Mouse (Mus musculus): ENCODE measurements around the gene Barhl2. TPM values are rescaled to one million over a fixed set of nuclear protein-coding genes. Genes with fewer than 3 reads are reported as not detected.

Gene Barhl2
- total and polyA plus RNA-seq, 3 experiments: not detected

GRCm38 (mm10) chr5:106464336-106465128, 6.6 kb upstream of the Barhl2 start:
- H3K9me3 ChIP-seq (replicated peaks; ENCODE audit: insufficient read depth, low read length): no peaks in the 10 kb centered on the region

GRCm38 (mm10) chr5:106463661-106464191, 5.8 kb upstream of the Barhl2 start:
- Histone ChIP-seq H3K36me3 (ENCODE audit: control insufficient read depth in 1 of 2, insufficient read depth in 2 of 2, low read length in 2 of 2) (no peaks in the 10 kb centered on the region), H3K27me3 (ENCODE audit: control insufficient read depth in 1 of 2, insufficient read depth in 2 of 2, low read length in 2 of 2) (no peaks in the 10 kb centered on the region), H3K4me3 (ENCODE audit: control insufficient read depth in 1 of 2, insufficient read depth in 1 of 2, low read depth in 2 of 2, low read length in 2 of 2) (no peak overlapping the region), H3K4me1 (ENCODE audit: control insufficient read depth in 1 of 2, insufficient read depth in 2 of 2, low read length in 2 of 2) (no peaks in the 10 kb centered on the region), H3K9me3 (replicated peaks; ENCODE audit: insufficient read depth, low read length) (no peaks in the 10 kb centered on the region), H3K27ac (ENCODE audit: control insufficient read depth, low read depth, low read length) (no peak overlapping the region), H3K9ac (ENCODE audit: control insufficient read depth, low read depth, low read length, poor library complexity, severe bottlenecking) (no peak overlapping the region), H3K79me2 (ENCODE audit: control insufficient read depth, insufficient read depth, low read length, poor library complexity) (no peaks in the 10 kb centered on the region)
- no peak for DNase-seq (ENCODE audit: low read depth, low spot score)
- no peak for TF ChIP-seq HCFC1 (IDR thresholded peaks at IDR 0.05; ENCODE audit: low read depth, low read length)
- TF ChIP-seq TCF12 (IDR thresholded peaks at IDR 0.05; ENCODE audit: low read depth, low read length): no peak
- no peak for TF ChIP-seq USF1 (IDR thresholded peaks at IDR 0.05; ENCODE audit: low read depth, low read length)
- no peak for TF ChIP-seq POLR2AphosphoS5 (IDR thresholded peaks at IDR 0.05; ENCODE audit: borderline replicate concordance, low read depth, low read length)
- TF ChIP-seq RCOR1 (IDR thresholded peaks at IDR 0.05; ENCODE audit: low read depth, low read length): no peak
- no peak for TF ChIP-seq GATA1 (IDR thresholded peaks at IDR 0.05; ENCODE audit: low read depth, low read length)
- no peak for TF ChIP-seq JUND (IDR thresholded peaks at IDR 0.05; ENCODE audit: low read depth, low read length)
- TF ChIP-seq MYB (IDR thresholded peaks at IDR 0.05; ENCODE audit: low read depth, low read length): no peak
- no peak for TF ChIP-seq TAL1 (IDR thresholded peaks at IDR 0.05; ENCODE audit: low read length)
- no peak for TF ChIP-seq NRF1 (IDR thresholded peaks at IDR 0.05; ENCODE audit: insufficient read depth, low read depth, low read length, poor library complexity, severe bottlenecking)
- no peak for TF ChIP-seq MEF2A (IDR thresholded peaks at IDR 0.05; ENCODE audit: extremely low read depth, insufficient replicate concordance, low read depth, low read length, poor library complexity, severe bottlenecking)
- TF ChIP-seq POLR2A (IDR thresholded peaks at IDR 0.05; ENCODE audit: control insufficient read depth in 1 of 2, insufficient read depth in 1 of 2, low read depth in 1 of 2, low read length in 2 of 2, poor library complexity in 1 of 2): no peak
- TF ChIP-seq POLR2AphosphoS2 (IDR thresholded peaks at IDR 0.05; ENCODE audit: low read length): no peak
- no peak for TF ChIP-seq CTCF (IDR thresholded peaks at IDR 0.05 in 2 of 3, conservative IDR thresholded peaks at IDR 0.05 in 1 of 3; ENCODE audit: control insufficient read depth in 1 of 3, insufficient read depth in 1 of 3, low read depth in 2 of 3, low read length in 3 of 3, poor library complexity in 1 of 3, severe bottlenecking in 1 of 3)
- no peak for TF ChIP-seq MAX (IDR thresholded peaks at IDR 0.05; ENCODE audit: low read length)

More at GRCm38 (mm10) chr5:106464336-106465128, 6.6 kb upstream of the Barhl2 start:
- Histone ChIP-seq H3K27ac (ENCODE audit: control insufficient read depth, low read depth, low read length) (no peak overlapping the region), H3K4me3 (ENCODE audit: control insufficient read depth in 1 of 2, insufficient read depth in 1 of 2, low read depth in 2 of 2, low read length in 2 of 2) (no peak overlapping the region), H3K36me3 (ENCODE audit: control insufficient read depth in 1 of 2, insufficient read depth in 2 of 2, low read length in 2 of 2) (no peaks in the 10 kb centered on the region), H3K4me1 (ENCODE audit: control insufficient read depth in 1 of 2, insufficient read depth in 2 of 2, low read length in 2 of 2) (no peaks in the 10 kb centered on the region), H3K27me3 (ENCODE audit: control insufficient read depth in 1 of 2, insufficient read depth in 2 of 2, low read length in 2 of 2) (no peaks in the 10 kb centered on the region), H3K79me2 (ENCODE audit: control insufficient read depth, insufficient read depth, low read length, poor library complexity) (no peaks in the 10 kb centered on the region), H3K9ac (ENCODE audit: control insufficient read depth, low read depth, low read length, poor library complexity, severe bottlenecking) (no peak overlapping the region)
- TF ChIP-seq MYB (IDR thresholded peaks at IDR 0.05; ENCODE audit: low read depth, low read length) (no peak), MAFK (IDR thresholded peaks at IDR 0.05; ENCODE audit: borderline replicate concordance, low read depth, low read length) (no peak), HCFC1 (IDR thresholded peaks at IDR 0.05; ENCODE audit: low read depth, low read length) (no peak), NELFE (IDR thresholded peaks at IDR 0.05; ENCODE audit: low read depth, low read length) (no peak), MAX (IDR thresholded peaks at IDR 0.05; ENCODE audit: low read length) (no peak), ZNF384 (IDR thresholded peaks at IDR 0.05; ENCODE audit: low read depth, low read length) (no peak), CHD2 (IDR thresholded peaks at IDR 0.05; ENCODE audit: low read length) (no peak), MAZ (IDR thresholded peaks at IDR 0.05; ENCODE audit: low read depth, low read length) (no peak), ZC3H11A (IDR thresholded peaks at IDR 0.05; ENCODE audit: low read depth, low read length) (no peak), CTCF (IDR thresholded peaks at IDR 0.05 in 2 of 3, conservative IDR thresholded peaks at IDR 0.05 in 1 of 3; ENCODE audit: control insufficient read depth in 1 of 3, insufficient read depth in 1 of 3, low read depth in 2 of 3, low read length in 3 of 3, poor library complexity in 1 of 3, severe bottlenecking in 1 of 3) (no peak), BHLHE40 (IDR thresholded peaks at IDR 0.05; ENCODE audit: borderline replicate concordance, low read depth, low read length) (no peak), TAL1 (IDR thresholded peaks at IDR 0.05; ENCODE audit: low read length) (no peak), MXI1 (IDR thresholded peaks at IDR 0.05; ENCODE audit: low read depth, low read length) (no peak), USF1 (IDR thresholded peaks at IDR 0.05; ENCODE audit: low read depth, low read length) (no peak)
- no peak for DNase-seq (ENCODE audit: low read depth, low spot score)

Measured in MEL (cell line).